Mouse (Mus musculus) erythroid progenitor cell, adult 5-6 weeks (primary cell): ENCODE measurements around the gene Recql. TPM values are rescaled to one million over a fixed set of nuclear protein-coding genes. Genes with fewer than 3 reads are reported as not detected.
"Not testable (repeated sequence)": the region's sequence is repeated elsewhere in the genome, so short reads cannot be mapped to it uniquely, and the experiment has no call there.

Source experiments
- ATAC-seq: replicated peaks from 2 replicates; pipeline ENCODE4 v1.8.0; 2016; ENCODE audit warnings: moderate number of reproducible peaks, mild to moderate bottlenecking, moderate TSS enrichment, inconsistent platforms; ENCODE audit not compliant: poor library complexity, low FRiP score, severe bottlenecking
- total RNA-seq, 2 experiments: library from RNA; stranded (forward) in 1 of 2; stranded (reverse) in 1 of 2; fragments of 150-400 nt in 1 of 2; fragments of 186-747, 209-891 nt in 1 of 2; gene quantifications; 2 replicates each; pipeline versions ENCODE4 v1.2.3 to v1.2.4; 2015 to 2017; ENCODE audit warnings: low replicate concordance in 2 of 2

Gene Recql
- total RNA-seq, 2 experiments from 2014 or later: 23.1 to 23.3 TPM

- no peak for ATAC-seq
These were observed 20.3 kb downstream of the Recql start for GRCm38 (mm10) chr6:142366473-142367018.

- no peak for ATAC-seq
These were observed 21.0 kb downstream of the Recql start for GRCm38 (mm10) chr6:142365742-142366472.

- no peak for ATAC-seq
These were observed 23.8 kb downstream of the Recql start for GRCm38 (mm10) chr6:142363019-142363576.

GRCm38 (mm10) chr6:142362036-142362435 lies 24.9 kb downstream of the Recql start:
- ATAC-seq: no peak

- ATAC-seq: no peak
These were observed 29.8 kb downstream of the Recql start for GRCm38 (mm10) chr6:142357106-142357505.

- not testable (repeated sequence) for ATAC-seq
These were observed 34.8 kb downstream of the Recql start for GRCm38 (mm10) chr6:142352099-142352498.

GRCm38 (mm10) chr6:142347431-142348385 lies 39.2 kb downstream of the Recql start:
- no peak for ATAC-seq

GRCm38 (mm10) chr6:142346181-142347110 lies 40.4 kb downstream of the Recql start:
- ATAC-seq: no peak

GRCm38 (mm10) chr6:142345440-142346038 lies 41.3 kb downstream of the Recql start, which contains the start of gene Pyroxd1:
Pyroxd1 (plus strand) TSS chr6:142345654.
- ATAC-seq: peak; percentile 95

GRCm38 (mm10) chr6:142343561-142343960 lies 43.3 kb downstream of the Recql start:
- no peak for ATAC-seq

- no peak for ATAC-seq
These were observed 47.3 kb downstream of the Recql start for GRCm38 (mm10) chr6:142339576-142339975.

GRCm38 (mm10) chr6:142338961-142339360 lies 47.9 kb downstream of the Recql start:
- ATAC-seq: no peak

- no peak for ATAC-seq
These were observed 57.7 kb downstream of the Recql start for GRCm38 (mm10) chr6:142329201-142329600.

GRCm38 (mm10) chr6:142326598-142326997 lies 60.3 kb downstream of the Recql start:
- ATAC-seq: no peak

- ATAC-seq: no peak
These were observed 64.0 kb downstream of the Recql start, which contains the start of gene Slco1a5 for GRCm38 (mm10) chr6:142322881-142323280. Slco1a5 (minus strand) TSS chr6:142322981.

- ATAC-seq: no peak
These were observed 69.8 kb downstream of the Recql start for GRCm38 (mm10) chr6:142317106-142317505.

GRCm38 (mm10) chr6:142314285-142314684 lies 72.6 kb downstream of the Recql start:
- ATAC-seq: no peak

GRCm38 (mm10) chr6:142305076-142305475 lies 81.8 kb downstream of the Recql start:
- ATAC-seq: no peak
